Mouse (Mus musculus) CH12.LX (cell line): Measurements from ENCODE around the gene Zfp637. TPM values are rescaled to one million over a fixed set of nuclear protein-coding genes. Genes with fewer than 3 reads are reported as not detected.

ENCODE experiments used
- DNase-seq: peaks from one replicate; pipeline ENCODE4 v3.0.0-alpha.2; 2013; ENCODE audit errors: extremely low read depth
- H3K27ac ChIP-seq: 2 replicates; pipeline ENCODE4 v1.5.1; 2012; ENCODE audit warnings: low read depth, mild to moderate bottlenecking, control low read depth, moderate library complexity; ENCODE audit not compliant: insufficient read depth
- H3K27me3 ChIP-seq: replicated peaks from 2 replicates; pipeline ENCODE3; 2012; ENCODE audit warnings: inconsistent platforms
- H3K36me3 ChIP-seq, 2 experiments: replicated peaks in 1 of 2; 2 replicates each; pipeline versions ENCODE3 to v1.6.1; 2012; ENCODE audit warnings: inconsistent platforms in 1 of 2, low read length in 1 of 2, mild to moderate bottlenecking in 1 of 2, mixed read lengths in 1 of 2, moderate library complexity in 1 of 2; ENCODE audit not compliant: control insufficient read depth in 1 of 2, insufficient read depth in 1 of 2
- H3K4me1 ChIP-seq, 2 experiments: 2 replicates each; pipeline ENCODE4 v1.6.1; 2012; ENCODE audit warnings: inconsistent platforms in 1 of 2, moderate library complexity in 1 of 2; ENCODE audit not compliant: insufficient read depth in 2 of 2, control insufficient read depth in 1 of 2
- H3K4me2 ChIP-seq: 2 replicates; pipeline ENCODE4 v1.6.1; 2012; ENCODE audit warnings: low read depth, mild to moderate bottlenecking, control low read depth; ENCODE audit not compliant: poor library complexity, insufficient read depth, severe bottlenecking
- H3K4me3 ChIP-seq, 3 experiments: fragments of 150-350 bp in 1 of 3; sonication (generic) in 1 of 3; replicated peaks in 1 of 3; 2 replicates each; pipeline versions ENCODE3 to v1.5.1; 2011 to 2012; ENCODE audit warnings: low read depth in 2 of 3, low read length in 2 of 3, mild to moderate bottlenecking in 2 of 3, moderate library complexity in 2 of 3, control low read depth in 1 of 3, improper control_type of control experiment in 1 of 3, inconsistent platforms in 1 of 3, mixed read lengths in 1 of 3; ENCODE audit not compliant: poor library complexity in 1 of 3
- H3K79me2 ChIP-seq: replicated peaks from 2 replicates; pipeline ENCODE4 v1.6.1; 2012; ENCODE audit warnings: mild to moderate bottlenecking, moderate library complexity; ENCODE audit not compliant: control insufficient read depth, poor library complexity, insufficient read depth, severe bottlenecking; ENCODE audit errors: extremely low read depth
- H3K9ac ChIP-seq: 2 replicates; pipeline ENCODE4 v1.6.1; 2012; ENCODE audit warnings: low read depth, mild to moderate bottlenecking, control low read depth, moderate library complexity; ENCODE audit not compliant: insufficient read depth
- H3K9me3 ChIP-seq: replicated peaks from 2 replicates; pipeline ENCODE3; 2012; ENCODE audit warnings: low read length, inconsistent platforms, mixed read lengths
- BHLHE40 ChIP-seq: IDR thresholded peaks from 2 replicates; pipeline ENCODE4 v1.6.1; 2011; ENCODE audit warnings: mild to moderate bottlenecking, low read depth, low read length, improper control_type of control experiment
- CHD1 ChIP-seq: IDR thresholded peaks from 2 replicates; pipeline ENCODE4 v1.6.1; 2012; ENCODE audit warnings: low read depth, low read length, improper control_type of control experiment, inconsistent platforms
- CHD2 ChIP-seq: IDR thresholded peaks from 2 replicates; pipeline ENCODE4 v1.6.1; 2011; ENCODE audit warnings: low read length, improper control_type of control experiment
- CTCF ChIP-seq, 2 experiments: IDR thresholded peaks in 1 of 2; conservative IDR thresholded peaks in 1 of 2; 2 replicates each; pipeline ENCODE4 v1.5.1; 2011 to 2012; ENCODE audit warnings: low read depth in 2 of 2, low read length in 2 of 2, improper control_type of control experiment in 1 of 2, inconsistent platforms in 1 of 2, mild to moderate bottlenecking in 1 of 2, moderate library complexity in 1 of 2
- E2F4 ChIP-seq: IDR thresholded peaks from 2 replicates; pipeline ENCODE4 v1.6.1; 2011; ENCODE audit warnings: low read depth, low read length, improper control_type of control experiment; ENCODE audit not compliant: insufficient replicate concordance
- ELF1 ChIP-seq: IDR thresholded peaks from 2 replicates; pipeline ENCODE4 v1.6.1; 2014; ENCODE audit warnings: low read depth, mild to moderate bottlenecking, inconsistent platforms, low read length, improper control_type of control experiment
- EP300 ChIP-seq: IDR thresholded peaks from 2 replicates; pipeline ENCODE4 v1.6.1; 2011; ENCODE audit warnings: low read length, improper control_type of control experiment
- ETS1 ChIP-seq: conservative IDR thresholded peaks from 2 replicates; pipeline ENCODE4 v1.6.1; 2012; ENCODE audit warnings: low read depth, mild to moderate bottlenecking, inconsistent platforms, low read length, improper control_type of control experiment, moderate library complexity
- GABPA ChIP-seq: IDR thresholded peaks from 2 replicates; pipeline ENCODE4 v1.6.1; 2012; ENCODE audit warnings: low read depth, low read length, improper control_type of control experiment, inconsistent platforms; ENCODE audit not compliant: insufficient replicate concordance
- HCFC1 ChIP-seq: IDR thresholded peaks from 2 replicates; pipeline ENCODE4 v1.6.1; 2012; ENCODE audit warnings: low read depth, mild to moderate bottlenecking, inconsistent platforms, low read length, improper control_type of control experiment
- IRF4 ChIP-seq: IDR thresholded peaks from 2 replicates; pipeline ENCODE4 v1.6.1; 2014; ENCODE audit warnings: low read depth, mild to moderate bottlenecking, inconsistent platforms, low read length, improper control_type of control experiment
- JUN ChIP-seq: IDR thresholded peaks from 2 replicates; pipeline ENCODE4 v1.6.1; 2011; ENCODE audit warnings: low read depth, mild to moderate bottlenecking, low read length, improper control_type of control experiment, moderate library complexity; ENCODE audit not compliant: insufficient read depth
- KAT2A ChIP-seq: IDR thresholded peaks from 2 replicates; pipeline ENCODE4 v1.6.1; 2012; ENCODE audit warnings: low read length, improper control_type of control experiment, inconsistent platforms; ENCODE audit not compliant: insufficient replicate concordance
- MAFK ChIP-seq: IDR thresholded peaks from 2 replicates; pipeline ENCODE4 v1.6.1; 2011; ENCODE audit warnings: low read length, improper control_type of control experiment; ENCODE audit not compliant: insufficient replicate concordance
- MAX ChIP-seq: IDR thresholded peaks from 2 replicates; pipeline ENCODE4 v1.6.1; 2011; ENCODE audit warnings: low read length, improper control_type of control experiment
- MAZ ChIP-seq: IDR thresholded peaks from 2 replicates; pipeline ENCODE4 v1.6.1; 2012; ENCODE audit warnings: low read depth, mild to moderate bottlenecking, inconsistent platforms, low read length, improper control_type of control experiment, moderate library complexity
- MEF2A ChIP-seq: IDR thresholded peaks from 2 replicates; pipeline ENCODE4 v1.6.1; 2014; ENCODE audit warnings: low read depth, mild to moderate bottlenecking, inconsistent platforms, low read length, improper control_type of control experiment, borderline replicate concordance
- MXI1 ChIP-seq: IDR thresholded peaks from 2 replicates; pipeline ENCODE4 v1.6.1; 2011; ENCODE audit warnings: mild to moderate bottlenecking, low read depth, low read length, improper control_type of control experiment
- MYC ChIP-seq: IDR thresholded peaks from 2 replicates; pipeline ENCODE4 v1.6.1; 2011; ENCODE audit warnings: low read depth, mild to moderate bottlenecking, improper control_type of control experiment, low read length
- NELFE ChIP-seq: IDR thresholded peaks from 2 replicates; pipeline ENCODE4 v1.6.1; 2011; ENCODE audit warnings: low read depth, low read length, improper control_type of control experiment
- NRF1 ChIP-seq: IDR thresholded peaks from 2 replicates; pipeline ENCODE4 v1.6.1; 2014; ENCODE audit warnings: low read depth, mild to moderate bottlenecking, inconsistent platforms, low read length, improper control_type of control experiment, moderate library complexity
- PAX5 ChIP-seq: IDR thresholded peaks from 2 replicates; pipeline ENCODE4 v1.6.1; 2012; ENCODE audit warnings: low read length, inconsistent platforms, mixed read lengths
- POLR2A ChIP-seq: IDR thresholded peaks from 2 replicates; pipeline ENCODE4 v1.6.1; 2011; ENCODE audit warnings: low read depth, mild to moderate bottlenecking, improper control_type of control experiment, low read length
- POLR2AphosphoS2 ChIP-seq: IDR thresholded peaks from 2 replicates; pipeline ENCODE4 v1.6.1; 2011; ENCODE audit warnings: low read depth, low read length, improper control_type of control experiment
- RAD21 ChIP-seq: IDR thresholded peaks from 2 replicates; pipeline ENCODE4 v1.6.1; 2011; ENCODE audit warnings: low read depth, mild to moderate bottlenecking, low read length, improper control_type of control experiment, moderate library complexity
- RCOR1 ChIP-seq: conservative IDR thresholded peaks from 2 replicates; pipeline ENCODE4 v1.6.1; 2012; ENCODE audit warnings: low read depth, mild to moderate bottlenecking, inconsistent platforms, low read length, improper control_type of control experiment
- SIN3A ChIP-seq: IDR thresholded peaks from 2 replicates; pipeline ENCODE4 v1.6.1; 2012; ENCODE audit warnings: low read length, improper control_type of control experiment, inconsistent platforms
- SMC3 ChIP-seq: IDR thresholded peaks from 2 replicates; pipeline ENCODE4 v1.6.1; 2011; ENCODE audit warnings: low read depth, low read length, improper control_type of control experiment
- TBP ChIP-seq: conservative IDR thresholded peaks from 2 replicates; pipeline ENCODE4 v1.6.1; 2011; ENCODE audit warnings: low read depth, low read length, improper control_type of control experiment
- TCF12 ChIP-seq: IDR thresholded peaks from 2 replicates; pipeline ENCODE4 v1.6.1; 2014; ENCODE audit warnings: low read depth, mild to moderate bottlenecking, inconsistent platforms, low read length, improper control_type of control experiment
- UBTF ChIP-seq: IDR thresholded peaks from 2 replicates; pipeline ENCODE4 v1.6.1; 2012; ENCODE audit warnings: low read depth, mild to moderate bottlenecking, inconsistent platforms, low read length, improper control_type of control experiment, moderate library complexity
- USF1 ChIP-seq: IDR thresholded peaks from 2 replicates; pipeline ENCODE4 v1.6.1; 2014; ENCODE audit warnings: low read depth, mild to moderate bottlenecking, inconsistent platforms, low read length, improper control_type of control experiment
- USF2 ChIP-seq: conservative IDR thresholded peaks from 2 replicates; pipeline ENCODE4 v1.6.1; 2011; ENCODE audit warnings: low read depth, low read length, improper control_type of control experiment
- ZC3H11A ChIP-seq: IDR thresholded peaks from 2 replicates; pipeline ENCODE4 v1.6.1; 2012; ENCODE audit warnings: low read depth, mild to moderate bottlenecking, inconsistent platforms, low read length, improper control_type of control experiment
- ZKSCAN1 ChIP-seq: IDR thresholded peaks from 2 replicates; pipeline ENCODE4 v1.6.1; 2012; ENCODE audit warnings: low read depth, inconsistent platforms, low read length, improper control_type of control experiment, borderline replicate concordance
- ZMIZ1 ChIP-seq: IDR thresholded peaks from 2 replicates; pipeline ENCODE4 v1.6.1; 2012; ENCODE audit warnings: low read depth, mild to moderate bottlenecking, inconsistent platforms, low read length, improper control_type of control experiment
- ZNF384 ChIP-seq: IDR thresholded peaks from 2 replicates; pipeline ENCODE4 v1.6.1; 2012; ENCODE audit warnings: low read depth, low read length, improper control_type of control experiment, inconsistent platforms
- dilution Hi-C: fragments of 300-500 bp; cut with MboI; formaldehyde crosslinking; loops from 2 replicates; pipeline ENCODE4 v1.14.3; 2020; ENCODE audit warnings: low sequenced_read_pairs; ENCODE audit not compliant: extremely low pct_unique_long_range_greater_than_20kb, extremely low pct_ligation_motif_present
- in situ Hi-C: fragments of 300-500 bp; cut with MboI; formaldehyde crosslinking; loops from 3 replicates; pipeline ENCODE4 v1.14.3; 2019; ENCODE audit warnings: low sequenced_read_pairs, low pct_ligation_motif_present, low pct_unique_long_range_greater_than_20kb, mixed read lengths
- polyA plus RNA-seq: library from polyadenylated mRNA; unstranded; fragments of >175 nt; gene quantifications from 2 replicates; pipeline ENCODE4 v1.2.1, GENCODE M21; 2012; ENCODE audit warnings: low read depth; ENCODE audit not compliant: insufficient read length
- total RNA-seq, 2 experiments: library from RNA; depleted of rRNA; stranded (reverse); fragments of 300-350 nt in 1 of 2; fragments of >200 nt in 1 of 2; gene quantifications; 2 replicates each; pipeline ENCODE4 v1.2.3; 2012 to 2014

Gene Zfp637
- total RNA-seq (2012; rRNA removed) (19.7 and 21.7 TPM in 2 replicates), total RNA-seq (2014; rRNA removed) (18.7 and 21.3 TPM in 2 replicates), polyA plus RNA-seq (11.9 and 12.5 TPM in 2 replicates)

- in situ Hi-C loops (no loop called here), dilution Hi-C loops (no loop called here)
- Histone ChIP-seq H3K4me2 (peak within 1 kb of the TSS; percentile 70), H3K9ac (peak within 1 kb of the TSS; percentile 68), H3K36me3 (peaks cover 12 to 24% of the 10 kb centered on the region in 2 experiments), H3K4me3 (peak within 1 kb of the TSS; percentile 72 to 98 (median 80)), H3K79me2 (no peaks in the 10 kb centered on the region), H3K4me1 (peaks cover 0 to 9% of the 10 kb centered on the region in 2 experiments; a peak in 2 of 4 replicates), H3K27me3 (peaks cover 30% of the 10 kb centered on the region), H3K9me3 (no peaks in the 10 kb centered on the region), H3K27ac (peak within 1 kb of the TSS; percentile 26)
- peak; percentile 76 for DNase-seq
- TF ChIP-seq KAT2A (peak; percentile 92; the same call in 1 of the 2 replicates), MXI1 (peak; percentile 34; the same call in 1 of the 2 replicates), SIN3A (no peak; the same call in 1 of the 2 replicates), POLR2AphosphoS2 (no peak), USF1 (no peak), MAFK (no peak), ZC3H11A (no peak), MYC (peak; percentile 8; the same call in 1 of the 2 replicates), CHD2 (no peak), ZMIZ1 (peak; percentile 80), ZNF384 (no peak), ETS1 (no peak; the same call in 1 of the 2 replicates), PAX5 (no peak), MAZ (0 out of 2 replicates have a peak, but pooled peaks have one; percentile 39), JUN (no peak), E2F4 (no peak), ELF1 (peak; percentile 62), CHD1 (no peak), POLR2A (peak; percentile 79), MEF2A (no peak; the same call in 1 of the 2 replicates), MAX (no peak), SMC3 (peak; percentile 61), RCOR1 (no peak), TCF12 (peak; percentile 87), EP300 (no peak), CTCF (conservative IDR thresholded peaks at IDR 0.05 in 1 of 2, IDR thresholded peaks at IDR 0.05 in 1 of 2; ENCODE audit: low read depth in 2 of 2, low read length in 2 of 2) (peak in 1 of 2 experiments; percentile 71; a peak in 2 of 4 replicates), UBTF (peak; percentile 60; the same call in 1 of the 2 replicates), USF2 (no peak), GABPA (peak; percentile 67; the same call in 1 of the 2 replicates), NRF1 (peak; percentile 62), TBP (no peak), RAD21 (peak; percentile 63), BHLHE40 (no peak; the same call in 1 of the 2 replicates), NELFE (peak; percentile 60; the same call in 1 of the 2 replicates), HCFC1 (peak; percentile 98), ZKSCAN1 (no peak), IRF4 (peak; percentile 24; the same call in 1 of the 2 replicates)
Measured at GRCm38 (mm10) chr6:117840686-117841510, at the start of gene Zfp637. Gene Zfp637 (plus strand): TSS chr6:117841180.
